Mouse (Mus musculus): ENCODE measurements around the gene Adgre1. TPM values are rescaled to one million over a fixed set of nuclear protein-coding genes. Genes with fewer than 3 reads are reported as not detected.

Adgre1 gene
- total RNA-seq, 2 experiments from 2014 or later = 5.1 to 5.9 TPM

DNA sequence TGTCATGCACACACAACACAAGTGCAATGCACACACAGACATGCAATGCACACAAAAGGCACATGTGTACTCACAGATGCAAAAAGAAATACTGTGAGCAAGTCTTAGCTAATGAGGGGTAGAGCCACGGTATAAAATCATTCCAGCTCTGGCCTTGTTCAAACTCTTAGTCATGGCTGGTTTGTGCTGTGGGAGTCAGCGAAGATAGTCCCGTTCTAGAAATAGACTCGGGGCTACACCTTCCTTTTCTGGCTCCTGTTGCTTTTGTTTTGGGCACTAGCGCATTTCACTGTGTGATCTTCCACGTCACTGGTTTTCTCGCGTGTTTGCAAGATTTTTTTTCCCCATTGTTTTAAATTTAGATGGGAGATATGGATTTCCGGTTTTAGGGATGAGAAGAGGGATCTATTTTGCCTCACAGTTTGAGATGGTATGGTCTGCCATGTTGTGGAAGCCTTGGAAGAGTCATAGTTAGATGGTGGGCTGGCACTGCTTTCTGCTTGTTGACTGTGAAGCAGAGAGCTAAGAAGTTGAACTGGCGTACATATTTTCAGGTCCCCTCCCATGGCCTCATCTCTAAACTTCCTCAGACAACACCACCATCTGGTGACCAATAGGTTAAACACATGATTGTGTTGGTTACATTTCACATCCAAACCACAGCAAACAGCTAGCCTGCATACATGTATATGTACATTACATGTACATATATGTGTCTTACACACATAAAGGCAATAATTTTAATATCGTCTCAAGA is 1.2 kb downstream of the Adgre1 start:
- no peak for DNase-seq (ENCODE audit: low spot score in 2 of 2)

More for the DNA sequence above, 1.2 kb downstream of the Adgre1 start:
- intact Hi-C loops (cut with DNase I) = no loop called here

Other genes with a start within 250 kb of the Adgre1 start
- under 1 TPM in 1 of 2 experiments, not detected in 1; 0.52 TPM for gene Cd70, start 208.9 kb upstream of the Adgre1 start, total RNA-seq (2021)
- gene Tnfsf14, start 164.5 kb upstream of the Adgre1 start, total RNA-seq (2021) = not detected
- gene C3, start 130.6 kb upstream of the Adgre1 start, total RNA-seq (2021) = under 1 TPM; 0.59 to 0.74 TPM
- gene Gpr108, start 110.2 kb upstream of the Adgre1 start, total RNA-seq (2021) = 10 to 100 TPM; 23.2 to 23.4 TPM
- 1 to 10 TPM; 5.3 to 9.2 TPM for gene Trip10, start 109.2 kb upstream of the Adgre1 start, total RNA-seq (2021)
- gene Vav1, start 79.6 kb upstream of the Adgre1 start, total RNA-seq (2021) = 1 to 10 TPM; 3.7 to 4.7 TPM
- not detected for gene Vmn2r120, start 186.8 kb downstream of the Adgre1 start, total RNA-seq (2021)

All from left cerebral cortex, postnatal 36 days (tissue).